23 mouse cellular contexts compared by ENCODE assay signal in genomic region chr12:113030046-113030445, GRCm38 (mm10). TPM values are rescaled to one million over a fixed set of nuclear protein-coding genes. Genes with fewer than 3 reads are reported as not detected.
A peak's percentile ranks its signal among the peaks of the same experiment; 100 is the strongest.
DNase-seq lines count a peak whose midpoint lies in the region; ATAC-seq and TF ChIP-seq lines count a peak whose summit lies in the region.
"Had no signal": no experiment of that assay in that cellular context is flagged by ENCODE, and none has a peak within 500 bp of the region (broad histone marks: within the 10 kb centered on the region; RNA-seq: fewer than 3 reads in every experiment).

No protein-coding gene starts in this region.

- DNase-seq in kidney, adult 18-20 months: no peak
- DNase-seq in embryonic facial prominence, embryonic 10.5 days (ENCODE audit: low spot score): no peak
- no peak for DNase-seq in liver, postnatal 0 days
- DNase-seq in heart, adult 18-20 months: no peak
- no peak for DNase-seq in testis, postnatal 14 days (ENCODE audit: low spot score)
- DNase-seq: adrenal gland, adult 2 months; cerebellum, adult 8-10 months; kidney, postnatal 10 days; lung, embryonic 14.5 days; lung, postnatal 4 days; right cerebral cortex, postnatal 25 days; thymus, postnatal 14 days had no signal

- H3K27me3 ChIP-seq in kidney, embryonic 16.5 days (ENCODE audit: insufficient read depth, low read length): no peaks in the 10 kb centered on the region
- H3K27me3 ChIP-seq in embryonic facial prominence, embryonic 10.5 days (replicated peaks; ENCODE audit: low read depth, poor library complexity, severe bottlenecking): no peaks in the 10 kb centered on the region
- H3K27me3 ChIP-seq in limb, embryonic 15.5 days: no peaks in the 10 kb centered on the region
- no peaks in the 10 kb centered on the region for H3K27me3 ChIP-seq in liver, postnatal 0 days (ENCODE audit: insufficient read depth, low read length)
- H3K27me3 ChIP-seq: embryonic facial prominence, embryonic 12.5 days; heart, embryonic 12.5 days had no signal

- no peak overlapping the region for H3K4me3 ChIP-seq in kidney, embryonic 16.5 days (ENCODE audit: low read length)
- H3K4me3 ChIP-seq in embryonic facial prominence, embryonic 10.5 days: no peak overlapping the region
- no peak overlapping the region for H3K4me3 ChIP-seq in limb, embryonic 15.5 days
- no peak overlapping the region for H3K4me3 ChIP-seq in liver, postnatal 0 days (ENCODE audit: low read depth, low read length)
- H3K4me3 ChIP-seq: embryonic facial prominence, embryonic 12.5 days; heart, embryonic 12.5 days; layer of hippocampus, adult 2 months; midbrain, embryonic 10.5 days had no signal

- WGBS in kidney, embryonic 16.5 days: 41% methylated on average over 4 of the region's 4 CpGs
- 76% methylated on average over 4 of the region's 4 CpGs for WGBS in embryonic facial prominence, embryonic 10.5 days
- WGBS in limb, embryonic 15.5 days: 49% methylated on average over 4 of the region's 4 CpGs
- WGBS in liver, postnatal 0 days (ENCODE audit: insufficient replicate concordance): 58% methylated on average over 4 of the region's 4 CpGs

- no peak overlapping the region for H3K27ac ChIP-seq in kidney, embryonic 16.5 days (ENCODE audit: low read length)
- 0 out of 2 replicates have a peak overlapping the region, but pooled peaks have one; percentile 7 for H3K27ac ChIP-seq in embryonic facial prominence, embryonic 10.5 days (replicated peaks)
- H3K27ac ChIP-seq in limb, embryonic 15.5 days: peak overlapping the region; percentile 18; the same call in 1 of the 2 replicates
- H3K27ac ChIP-seq in liver, postnatal 0 days (ENCODE audit: low read depth): peak overlapping the region; percentile 86; the same call in 1 of the 2 replicates
- H3K27ac ChIP-seq: embryonic facial prominence, embryonic 12.5 days; hindbrain, postnatal 0 days had no signal

- no peak for TF ChIP-seq CTCF in liver, postnatal 0 days (IDR thresholded peaks at IDR 0.05; ENCODE audit: low read depth)

- peaks cover 28% of the 10 kb centered on the region for H3K4me1 ChIP-seq in kidney, embryonic 16.5 days (ENCODE audit: insufficient read depth, low read length)
- H3K4me1 ChIP-seq in embryonic facial prominence, embryonic 10.5 days: peaks cover 24% of the 10 kb centered on the region
- H3K4me1 ChIP-seq in limb, embryonic 15.5 days: peaks cover 17% of the 10 kb centered on the region
- H3K4me1 ChIP-seq in liver, postnatal 0 days (ENCODE audit: insufficient read depth): peaks cover 36% of the 10 kb centered on the region

- H3K4me2 ChIP-seq in kidney, embryonic 16.5 days (replicated peaks; ENCODE audit: low read depth, low read length): no peak overlapping the region
- no peak overlapping the region for H3K4me2 ChIP-seq in limb, embryonic 15.5 days
- no peak overlapping the region for H3K4me2 ChIP-seq in liver, postnatal 0 days (ENCODE audit: low read depth, low read length)
- H3K4me2 ChIP-seq: embryonic facial prominence, embryonic 12.5 days; heart, embryonic 12.5 days; lung, embryonic 14.5 days had no signal

- H3K9ac ChIP-seq in kidney, embryonic 16.5 days (replicated peaks; ENCODE audit: low read length): 0 out of 2 replicates have a peak overlapping the region, but pooled peaks have one; percentile 27
- H3K9ac ChIP-seq in limb, embryonic 15.5 days: no peak overlapping the region
- no peak overlapping the region for H3K9ac ChIP-seq in liver, postnatal 0 days (replicated peaks)
- H3K9ac ChIP-seq: embryonic facial prominence, embryonic 12.5 days; heart, embryonic 12.5 days; lung, embryonic 14.5 days had no signal

- ATAC-seq in kidney, embryonic 16.5 days (ENCODE audit: low FRiP score, low TSS enrichment): no peak
- no peak; the same call in 1 of the 2 replicates for ATAC-seq in limb, embryonic 15.5 days (ENCODE audit: insufficient number of reproducible peaks, low FRiP score, low TSS enrichment, low read depth)
- ATAC-seq in liver, postnatal 0 days: peak; percentile 33
- ATAC-seq: forebrain, embryonic 16.5 days; hindbrain, postnatal 0 days had no signal

- TF ChIP-seq EP300 in liver, postnatal 0 days (IDR thresholded peaks at IDR 0.05; ENCODE audit: low read depth): no peak

- H3K36me3 ChIP-seq in kidney, embryonic 16.5 days (ENCODE audit: insufficient read depth, low read length): no peaks in the 10 kb centered on the region
- peaks cover 36% of the 10 kb centered on the region for H3K36me3 ChIP-seq in embryonic facial prominence, embryonic 10.5 days (replicated peaks)
- H3K36me3 ChIP-seq in limb, embryonic 15.5 days: peaks cover 20% of the 10 kb centered on the region
- peaks cover 10% of the 10 kb centered on the region; the same call in 1 of the 2 replicates for H3K36me3 ChIP-seq in liver, postnatal 0 days (replicated peaks; ENCODE audit: insufficient read depth, low read length)

- 0 out of 2 replicates have a peak, but pooled peaks cover 3% of the 10 kb centered on the region for H3K9me3 ChIP-seq in kidney, embryonic 16.5 days (ENCODE audit: low read length)
- no peaks in the 10 kb centered on the region for H3K9me3 ChIP-seq in embryonic facial prominence, embryonic 10.5 days
- no peaks in the 10 kb centered on the region for H3K9me3 ChIP-seq in limb, embryonic 15.5 days
- H3K9me3 ChIP-seq in liver, postnatal 0 days (ENCODE audit: low read length): no peaks in the 10 kb centered on the region
- H3K9me3 ChIP-seq: embryonic facial prominence, embryonic 12.5 days; heart, embryonic 12.5 days had no signal

RNA-seq across cellular contexts. Expression of gene Pacs2, which starts 15.7 kb away (rescaled TPM):
- polyA plus RNA-seq in kidney, embryonic 16.5 days (2015; fragmentation: Nextera tagmentation; extraction: Ambion mirVana): 13.3 and 13.8 TPM in 2 replicates
- 13.7 and 14.3 TPM in 2 replicates for polyA plus RNA-seq in embryonic facial prominence, embryonic 10.5 days (2016; fragmentation: Nextera tagmentation; extraction: Ambion mirVana)
- polyA plus RNA-seq in limb, embryonic 15.5 days (2015; fragmentation: Nextera tagmentation; extraction: Ambion mirVana): 12.9 and 13.8 TPM in 2 replicates
- 3.9 and 4.0 TPM in 2 replicates for polyA plus RNA-seq in liver, postnatal 0 days (2015; fragmentation: Nextera tagmentation; extraction: Ambion mirVana)
- 10 to 100 TPM; 33.1 to 37.1 TPM for total RNA-seq in heart, adult 18-20 months (2021)

RNA-seq across cellular contexts. Expression of gene Brf1, which starts 29.5 kb away (rescaled TPM):
- 70.1 and 71.5 TPM in 2 replicates for polyA plus RNA-seq in kidney, embryonic 16.5 days (2015; fragmentation: Nextera tagmentation; extraction: Ambion mirVana)
- 59.8 and 60.9 TPM in 2 replicates for polyA plus RNA-seq in embryonic facial prominence, embryonic 10.5 days (2016; fragmentation: Nextera tagmentation; extraction: Ambion mirVana)
- polyA plus RNA-seq in limb, embryonic 15.5 days (2015; fragmentation: Nextera tagmentation; extraction: Ambion mirVana): 57.1 and 61.7 TPM in 2 replicates
- polyA plus RNA-seq in liver, postnatal 0 days (2015; fragmentation: Nextera tagmentation; extraction: Ambion mirVana): 17.0 and 18.4 TPM in 2 replicates
- total RNA-seq in heart, adult 18-20 months (2021): 10 to 100 TPM; 21.4 to 26.4 TPM

RNA-seq across cellular contexts. Expression of gene Tex22, which starts 44.3 kb away (rescaled TPM):
- not detected in 2 replicates for polyA plus RNA-seq in kidney, embryonic 16.5 days (2015; fragmentation: Nextera tagmentation; extraction: Ambion mirVana)
- not detected in 2 replicates for polyA plus RNA-seq in embryonic facial prominence, embryonic 10.5 days (2016; fragmentation: Nextera tagmentation; extraction: Ambion mirVana)
- polyA plus RNA-seq in limb, embryonic 15.5 days (2015; fragmentation: Nextera tagmentation; extraction: Ambion mirVana): 0.19 TPM in 1 of 2 replicates, not detected in the other
- polyA plus RNA-seq in liver, postnatal 0 days (2015; fragmentation: Nextera tagmentation; extraction: Ambion mirVana): not detected in 2 replicates
- not detected for total RNA-seq in heart, adult 18-20 months (2021)
- total RNA-seq: common myeloid progenitor, adult 5-6 weeks; heart, postnatal 25 days had no signal
- polyA plus RNA-seq: forebrain, embryonic 16.5 days; heart, embryonic 12.5 days; hindbrain, postnatal 0 days; lung, embryonic 14.5 days; midbrain, embryonic 10.5 days; midbrain, postnatal 0 days had no signal

RNA-seq across cellular contexts. Expression of gene Btbd6, which starts 53.8 kb away (rescaled TPM):
- polyA plus RNA-seq in kidney, embryonic 16.5 days (2015; fragmentation: Nextera tagmentation; extraction: Ambion mirVana): 29.4 and 30.6 TPM in 2 replicates
- polyA plus RNA-seq in embryonic facial prominence, embryonic 10.5 days (2016; fragmentation: Nextera tagmentation; extraction: Ambion mirVana): 22.3 and 23.0 TPM in 2 replicates
- 25.4 and 26.3 TPM in 2 replicates for polyA plus RNA-seq in limb, embryonic 15.5 days (2015; fragmentation: Nextera tagmentation; extraction: Ambion mirVana)
- polyA plus RNA-seq in liver, postnatal 0 days (2015; fragmentation: Nextera tagmentation; extraction: Ambion mirVana): 4.1 and 4.7 TPM in 2 replicates
- 10 to 100 TPM; 24.3 to 27.6 TPM for total RNA-seq in heart, adult 18-20 months (2021)
